Mouse (Mus musculus) embryonic facial prominence, embryonic 11.5 days (tissue): ENCODE results near the gene Arhgef18. TPM values are rescaled to one million over a fixed set of nuclear protein-coding genes. Genes with fewer than 3 reads are reported as not detected.

Experiments
- ATAC-seq: fragments of 200-750 bp; cut with Nextera tagmentation; replicated peaks from 2 replicates; pipeline ENCODE4 v1.8.0; 2017; ENCODE audit warnings: low read depth; ENCODE audit not compliant: insufficient number of reproducible peaks, low FRiP score, low TSS enrichment
- DNase-seq: peaks from one replicate; pipeline ENCODE4 v3.0.0-alpha.2; 2015; ENCODE audit warnings: low spot score
- H3K27ac ChIP-seq: fragments of 300-500 bp; sonication (generic); replicated peaks from 2 replicates; pipeline ENCODE4 v1.5.1; 2014; ENCODE audit warnings: mild to moderate bottlenecking, low read depth, low read length, control low read depth
- H3K27me3 ChIP-seq: fragments of 300-500 bp; sonication (generic); 2 replicates; pipeline ENCODE4 v1.6.1; 2014; ENCODE audit warnings: mild to moderate bottlenecking, low read length, moderate library complexity, mixed read lengths; ENCODE audit not compliant: control insufficient read depth, insufficient read depth
- H3K36me3 ChIP-seq: fragments of 300-500 bp; sonication (generic); replicated peaks from 2 replicates; pipeline ENCODE4 v1.6.1; 2014; ENCODE audit warnings: low read depth, mild to moderate bottlenecking, low read length, moderate library complexity, mixed read lengths; ENCODE audit not compliant: control insufficient read depth, insufficient read depth
- H3K4me1 ChIP-seq: fragments of 300-500 bp; sonication (generic); 2 replicates; pipeline ENCODE4 v1.6.1; 2014; ENCODE audit warnings: low read length, mixed read lengths; ENCODE audit not compliant: control insufficient read depth, insufficient read depth
- H3K4me2 ChIP-seq: fragments of 300-500 bp; sonication (generic); 2 replicates; pipeline ENCODE4 v1.6.1; 2014; ENCODE audit warnings: low read depth, mild to moderate bottlenecking, control low read depth, low read length, moderate library complexity
- H3K4me3 ChIP-seq: fragments of 300-500 bp; sonication (generic); 2 replicates; pipeline ENCODE4 v1.5.1; 2014; ENCODE audit warnings: low read depth, low read length, control low read depth
- H3K9ac ChIP-seq: fragments of 300-500 bp; sonication (generic); replicated peaks from 2 replicates; pipeline ENCODE4 v1.6.1; 2014; ENCODE audit warnings: mild to moderate bottlenecking, control low read depth, low read length
- H3K9me3 ChIP-seq: fragments of 300-500 bp; sonication (generic); replicated peaks from 2 replicates; pipeline ENCODE4 v1.6.1; 2016; ENCODE audit warnings: mild to moderate bottlenecking, low read length, inconsistent platforms, mixed read lengths; ENCODE audit not compliant: control insufficient read depth
- WGBS: fragments of 180-500 bp; shearing (Covaris S2); extraction: QIAGEN DNeasy Blood & Tissue Kit; methylation state at CpG from one replicate; pipeline ENCODE4 v1.1.7; 2014; 5-methylcytosine and 5-hydroxymethylcytosine counted together
- polyA plus RNA-seq: library from polyadenylated mRNA; unstranded; fragments of >200 nt; fragmentation: Nextera tagmentation; extraction: Ambion mirVana; gene quantifications from 2 replicates; pipeline ENCODE4 v1.2.1, GENCODE M21; 2014

The Arhgef18 gene
- polyA plus RNA-seq, 1 experiment from 2014 or later, result 7.2 TPM

- Histone ChIP-seq H3K4me1 (no peaks in the 10 kb centered on the region), H3K9me3 (no peaks in the 10 kb centered on the region), H3K4me3 (no peak overlapping the region), H3K9ac (no peak overlapping the region), H3K27ac (no peak overlapping the region), H3K27me3 (no peaks in the 10 kb centered on the region), H3K4me2 (no peak overlapping the region), H3K36me3 (no peaks in the 10 kb centered on the region)
- WGBS, result 85% methylated on average over 22 of the region's 22 CpGs
- DNase-seq (no peak), ATAC-seq (no peak)
Measured at GRCm38 (mm10) chr8:3482240-3482740, 89.5 kb downstream of the Arhgef18 start.

GRCm38 (mm10) chr8:3483546-3483945 is 90.7 kb downstream of the Arhgef18 start:
- WGBS, result 77% methylated on average over 7 of the region's 7 CpGs
- ATAC-seq, result no peak
- DNase-seq, result no peak

DNA sequence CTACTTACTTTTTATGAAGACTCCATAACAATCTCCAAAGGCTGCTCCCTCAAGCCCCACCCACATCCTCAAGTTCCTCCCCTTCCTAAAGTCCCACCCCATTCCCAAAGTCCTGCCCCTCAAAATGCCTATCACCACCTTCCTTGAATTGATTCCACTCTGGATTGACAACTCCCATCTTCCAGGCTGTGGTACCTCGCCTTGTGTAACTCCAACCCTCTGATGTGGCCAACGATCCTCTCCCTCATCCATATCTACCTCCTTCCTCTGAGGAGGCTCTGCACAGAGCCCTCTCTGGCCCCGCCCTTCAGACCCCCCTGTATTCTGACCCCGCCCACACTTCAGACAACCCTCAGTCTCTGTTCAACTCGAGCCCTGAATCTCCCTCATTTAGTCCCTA is 92.4 kb downstream of the Arhgef18 start:
- Histone ChIP-seq H3K36me3 (no peaks in the 10 kb centered on the region), H3K9ac (no peak overlapping the region), H3K27me3 (no peaks in the 10 kb centered on the region), H3K9me3 (no peaks in the 10 kb centered on the region), H3K27ac (no peak overlapping the region), H3K4me3 (no peak overlapping the region), H3K4me2 (no peak overlapping the region), H3K4me1 (no peaks in the 10 kb centered on the region)
- 20% methylated on average over 5 of the region's 5 CpGs for WGBS
- no peak for ATAC-seq
- no peak for DNase-seq

More at GRCm38 (mm10) chr8:3483546-3483945, 90.7 kb downstream of the Arhgef18 start:
- Histone ChIP-seq H3K4me2 (no peak overlapping the region), H3K4me1 (no peaks in the 10 kb centered on the region), H3K27me3 (no peaks in the 10 kb centered on the region), H3K36me3 (no peaks in the 10 kb centered on the region), H3K4me3 (no peak overlapping the region), H3K27ac (no peak overlapping the region), H3K9me3 (no peaks in the 10 kb centered on the region), H3K9ac (no peak overlapping the region)

- peaks cover 6% of the 10 kb centered on the region for H3K9me3 ChIP-seq
- no peaks in the 10 kb centered on the region for H3K27me3 ChIP-seq
- peak within 1 kb of the TSS; percentile 98 for H3K9ac ChIP-seq
- DNase-seq (peak; percentile 89), ATAC-seq (peak; percentile 83)
- H3K27ac ChIP-seq, result peak within 1 kb of the TSS; percentile 86
- H3K4me1 ChIP-seq, result no peaks in the 10 kb centered on the region
- peaks cover 26% of the 10 kb centered on the region for H3K36me3 ChIP-seq
- peak within 1 kb of the TSS; percentile 88 for H3K4me3 ChIP-seq
- H3K4me2 ChIP-seq, result peak within 1 kb of the TSS; percentile 61
- under 1% methylated on average over 63 of the region's 64 CpGs for WGBS
Measured at GRCm38 (mm10) chr8:3492901-3493844, 100.4 kb downstream of the Arhgef18 start, which contains the start of gene Zfp358. TSS of gene Zfp358 (plus strand) at chr8:3493138.

DNA sequence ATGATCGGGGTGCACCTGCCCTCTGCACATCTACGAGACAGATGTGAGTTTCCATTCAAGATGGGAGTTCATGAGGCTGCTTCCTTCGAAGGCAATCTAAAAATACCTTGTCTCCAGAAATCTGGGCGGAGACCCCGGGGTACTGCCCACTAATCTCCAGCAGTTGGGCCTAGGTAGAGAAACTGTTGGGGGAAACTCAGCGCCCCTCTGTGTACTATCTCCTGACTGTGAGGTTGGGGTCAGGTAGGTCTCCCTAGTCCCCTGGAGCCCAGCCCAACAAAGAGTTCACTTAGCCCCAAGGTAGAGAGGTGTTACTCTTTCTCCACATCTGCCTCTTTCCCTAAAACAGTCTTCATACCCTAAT is 101.0 kb downstream of the Arhgef18 start:
- H3K4me1 ChIP-seq, result no peaks in the 10 kb centered on the region
- peaks cover 26% of the 10 kb centered on the region for H3K36me3 ChIP-seq
- H3K4me2 ChIP-seq, result peak overlapping the region; percentile 61
- no peaks in the 10 kb centered on the region for H3K27me3 ChIP-seq
- no peak for ATAC-seq
- peaks cover 6% of the 10 kb centered on the region for H3K9me3 ChIP-seq
- DNase-seq, result no peak
- WGBS, result 47% methylated on average over 6 of the region's 6 CpGs
- H3K27ac ChIP-seq, result peak overlapping the region; percentile 86
- H3K4me3 ChIP-seq, result peak overlapping the region; percentile 88
- peak overlapping the region; percentile 98 for H3K9ac ChIP-seq

DNA sequence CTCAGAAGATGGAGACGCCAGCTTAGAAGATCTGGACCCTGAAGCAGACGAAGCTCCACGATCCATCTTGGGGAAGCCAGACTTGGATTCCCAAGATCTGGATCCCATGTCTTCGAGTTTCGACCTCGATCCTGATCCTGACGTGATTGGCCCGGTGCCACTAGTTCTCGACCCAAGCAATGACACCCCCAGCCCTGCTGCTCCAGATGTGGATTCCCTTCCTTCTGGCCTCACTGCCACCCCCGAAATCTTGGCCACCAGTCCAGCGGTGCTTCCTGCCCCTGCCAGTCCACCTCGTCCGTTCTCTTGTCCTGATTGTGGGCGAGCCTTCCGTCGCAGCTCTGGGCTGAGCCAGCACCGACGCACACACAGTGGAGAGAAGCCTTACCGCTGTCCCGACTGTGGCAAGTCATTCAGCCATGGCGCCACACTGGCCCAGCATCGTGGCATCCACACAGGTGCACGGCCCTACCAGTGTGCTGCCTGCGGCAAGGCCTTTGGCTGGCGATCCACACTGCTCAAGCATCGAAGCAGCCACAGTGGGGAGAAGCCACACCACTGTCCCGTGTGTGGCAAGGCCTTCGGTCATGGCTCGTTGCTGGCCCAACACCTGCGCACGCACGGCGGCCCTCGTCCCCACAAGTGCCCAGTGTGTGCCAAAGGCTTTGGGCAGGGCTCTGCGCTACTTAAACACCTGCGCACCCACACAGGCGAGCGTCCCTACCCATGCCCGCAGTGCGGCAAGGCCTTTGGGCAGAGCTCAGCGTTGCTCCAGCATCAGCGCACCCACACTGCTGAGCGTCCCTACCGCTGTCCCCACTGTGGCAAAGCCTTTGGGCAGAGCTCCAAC is 103.0 kb downstream of the Arhgef18 start:
- Histone ChIP-seq H3K27ac (no peak overlapping the region), H3K4me3 (peak overlapping the region; percentile 8; the same call in 1 of the 2 replicates), H3K9me3 (peaks cover 6% of the 10 kb centered on the region), H3K4me1 (no peaks in the 10 kb centered on the region), H3K9ac (no peak overlapping the region), H3K36me3 (peaks cover 26% of the 10 kb centered on the region), H3K27me3 (no peaks in the 10 kb centered on the region), H3K4me2 (no peak overlapping the region)
- no peak for DNase-seq
- 94% methylated on average over 44 of the region's 44 CpGs for WGBS
- ATAC-seq, result no peak

DNA sequence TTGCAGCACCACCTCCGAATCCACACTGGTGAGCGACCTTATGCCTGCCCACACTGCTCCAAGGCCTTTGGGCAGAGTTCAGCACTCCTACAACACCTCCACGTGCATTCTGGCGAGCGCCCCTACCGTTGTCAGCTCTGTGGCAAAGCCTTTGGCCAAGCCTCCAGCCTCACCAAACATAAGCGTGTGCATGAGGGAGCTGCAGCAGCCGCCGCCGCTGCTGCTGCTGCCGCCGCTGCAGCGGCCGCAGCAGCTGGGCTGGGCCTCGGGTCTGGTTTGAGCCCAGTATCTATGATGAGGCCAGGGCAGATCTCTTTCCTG is 103.6 kb downstream of the Arhgef18 start:
- peak overlapping the region; percentile 8; the same call in 1 of the 2 replicates for H3K4me3 ChIP-seq
- H3K36me3 ChIP-seq, result peaks cover 26% of the 10 kb centered on the region

More for the DNA sequence above, 103.6 kb downstream of the Arhgef18 start:
- no peaks in the 10 kb centered on the region for H3K27me3 ChIP-seq
- no peaks in the 10 kb centered on the region for H3K4me1 ChIP-seq
- peaks cover 6% of the 10 kb centered on the region for H3K9me3 ChIP-seq
- WGBS, result 92% methylated on average over 15 of the region's 15 CpGs
- no peak overlapping the region for H3K27ac ChIP-seq
- DNase-seq (no peak), ATAC-seq (no peak)
- H3K4me2 ChIP-seq, result no peak overlapping the region
- no peak overlapping the region for H3K9ac ChIP-seq
